Mouse (Mus musculus) forebrain, postnatal 0 days (tissue): ENCODE data around the gene Vmp1. TPM values are rescaled to one million over a fixed set of nuclear protein-coding genes. Genes with fewer than 3 reads are reported as not detected.

Experiments used
- ATAC-seq: fragments of 200-750 bp; cut with Nextera tagmentation; 2 replicates; pipeline ENCODE4 v1.8.0; 2017; ENCODE audit warnings: mild to moderate bottlenecking, moderate library complexity
- DNase-seq: peaks from one replicate; pipeline ENCODE4 v3.0.0-alpha.2; 2015
- H3K27ac ChIP-seq: fragments of 300-500 bp; sonication (generic); 2 replicates; pipeline ENCODE4 v1.5.1; 2014; ENCODE audit warnings: low read depth, mild to moderate bottlenecking, antibody characterized with exemption, low read length, moderate library complexity, mixed read lengths
- H3K27me3 ChIP-seq: fragments of 300-500 bp; sonication (generic); 2 replicates; pipeline ENCODE4 v1.6.1; 2014; ENCODE audit warnings: mild to moderate bottlenecking, low read length, mixed read lengths; ENCODE audit not compliant: insufficient read depth
- H3K36me3 ChIP-seq: fragments of 300-500 bp; sonication (generic); 2 replicates; pipeline ENCODE4 v1.6.1; 2014; ENCODE audit warnings: mild to moderate bottlenecking, moderate library complexity; ENCODE audit not compliant: insufficient read depth
- H3K4me1 ChIP-seq: fragments of 300-500 bp; sonication (generic); 2 replicates; pipeline ENCODE4 v1.6.1; 2014; ENCODE audit warnings: antibody characterized with exemption; ENCODE audit not compliant: insufficient read depth
- H3K4me2 ChIP-seq: fragments of 300-500 bp; sonication (generic); 2 replicates; pipeline ENCODE4 v1.6.1; 2014; ENCODE audit warnings: low read depth, mild to moderate bottlenecking, moderate library complexity
- H3K4me3 ChIP-seq: fragments of 300-500 bp; sonication (generic); 2 replicates; pipeline ENCODE4 v1.5.1; 2014; ENCODE audit warnings: low read depth, low read length, mixed read lengths
- H3K9ac ChIP-seq: fragments of 300-500 bp; sonication (generic); 2 replicates; pipeline ENCODE4 v1.6.1; 2014; ENCODE audit warnings: mild to moderate bottlenecking
- H3K9me3 ChIP-seq: fragments of 300-500 bp; sonication (generic); 2 replicates; pipeline ENCODE4 v1.6.1; 2016; ENCODE audit warnings: low read length
- CTCF ChIP-seq: sonication (generic); IDR thresholded peaks from 2 replicates; pipeline ENCODE4 v1.5.1; 2016; ENCODE audit warnings: antibody characterized with exemption, control low read depth, low read depth
- WGBS: fragments of 180-500 bp; shearing (Covaris S2); extraction: QIAGEN DNeasy Blood & Tissue Kit; methylation state at CpG from one replicate; pipeline ENCODE4 v1.1.7; 2014; 5-methylcytosine and 5-hydroxymethylcytosine counted together
- polyA plus RNA-seq: library from polyadenylated mRNA; unstranded; fragments of >200 nt; fragmentation: Nextera tagmentation; extraction: Ambion mirVana; gene quantifications from 2 replicates; pipeline ENCODE4 v1.2.1, GENCODE M21; 2015
- total RNA-seq: library from RNA; depleted of rRNA; stranded (reverse); fragments of >200 nt; gene quantifications from 2 replicates; pipeline ENCODE4 v1.2.3, GENCODE M21; 2014

The Vmp1 gene
- total and polyA plus RNA-seq, 2 experiments from 2014 or later = 59.5 to 131 TPM

DNA sequence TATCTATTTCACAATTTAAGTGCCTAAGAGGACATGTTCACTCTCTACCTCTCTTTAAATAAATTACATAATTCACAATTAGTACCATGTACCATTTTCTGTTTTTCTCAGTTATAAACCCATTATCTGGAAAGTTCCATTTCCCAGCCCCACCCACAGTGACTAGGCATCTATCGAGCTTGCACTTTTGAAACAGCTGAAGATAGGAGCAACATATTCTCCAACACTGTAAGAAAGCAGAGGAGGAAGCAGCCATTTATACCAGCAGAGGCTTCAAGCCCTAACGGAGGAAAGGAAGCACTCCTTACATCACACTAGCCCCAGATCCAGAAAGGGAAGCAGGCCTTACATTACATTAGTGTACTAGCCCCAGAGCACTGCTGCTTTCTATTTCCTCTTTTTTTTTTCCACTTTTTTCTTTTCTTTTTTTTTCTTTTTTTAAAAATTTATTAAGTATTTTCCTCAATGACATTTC lies 69.5 kb downstream of the Vmp1 start:
- Histone ChIP-seq H3K36me3 (peaks cover 8% of the 10 kb centered on the region), H3K4me3 (no peak overlapping the region), H3K27me3 (no peaks in the 10 kb centered on the region), H3K4me2 (no peak overlapping the region), H3K9ac (no peak overlapping the region), H3K27ac (no peak overlapping the region), H3K4me1 (no peaks in the 10 kb centered on the region), H3K9me3 (no peaks in the 10 kb centered on the region)
- TF ChIP-seq CTCF = no peak
- no peak for DNase-seq
- 73% methylated on average over 2 of the region's 2 CpGs for WGBS
- ATAC-seq = no peak

DNA sequence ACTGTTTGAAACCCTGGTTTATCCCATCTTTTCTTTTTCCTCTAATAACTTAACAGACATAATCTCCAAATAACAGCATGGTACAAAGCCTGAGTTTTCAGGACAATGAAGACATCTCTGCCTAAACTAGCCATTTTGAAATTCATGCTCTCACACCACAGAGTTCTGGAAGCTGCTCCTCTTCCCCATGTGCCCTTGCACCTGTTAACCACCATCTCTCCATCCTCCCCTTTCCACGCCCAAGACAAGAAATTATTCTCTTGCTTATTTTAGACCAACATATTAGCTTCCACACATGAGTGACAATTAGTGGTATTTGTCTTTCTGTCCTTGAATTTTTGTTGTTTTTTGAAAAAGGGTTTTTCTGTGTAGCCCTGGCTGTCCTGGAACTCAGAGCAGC lies 71.6 kb downstream of the Vmp1 start:
- 89% methylated on average over 1 of the region's 1 CpGs for WGBS
- Histone ChIP-seq H3K4me1 (no peaks in the 10 kb centered on the region), H3K4me3 (no peak overlapping the region), H3K36me3 (peaks cover 8% of the 10 kb centered on the region), H3K27me3 (no peaks in the 10 kb centered on the region), H3K9me3 (no peaks in the 10 kb centered on the region), H3K27ac (no peak overlapping the region), H3K4me2 (no peak overlapping the region), H3K9ac (no peak overlapping the region)
- no peak for ATAC-seq
- no peak for DNase-seq
- no peak for TF ChIP-seq CTCF

DNA sequence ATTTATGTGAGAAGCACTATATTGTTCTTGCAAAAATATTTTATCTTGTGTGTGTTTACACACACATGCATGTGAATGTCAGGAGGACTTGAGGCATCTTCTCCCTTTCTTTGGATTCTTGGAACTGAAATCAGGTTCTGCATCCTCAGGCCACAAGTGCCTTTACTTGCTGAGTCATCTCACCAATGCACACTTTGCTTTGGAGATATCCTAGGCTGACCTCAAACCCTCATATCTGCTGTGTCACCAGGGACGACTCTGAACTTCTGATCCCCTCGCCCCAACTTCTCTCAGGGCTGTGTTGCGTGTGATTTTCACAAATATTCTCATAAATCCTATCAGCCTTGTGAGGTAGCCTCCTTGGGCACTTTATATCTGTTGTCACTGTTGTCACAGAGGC lies 73.4 kb downstream of the Vmp1 start:
- no peaks in the 10 kb centered on the region for H3K4me1 ChIP-seq
- no peak overlapping the region for H3K27ac ChIP-seq
- ATAC-seq = no peak
- no peak overlapping the region for H3K4me3 ChIP-seq
- DNase-seq = no peak
- no peaks in the 10 kb centered on the region for H3K27me3 ChIP-seq
- H3K4me2 ChIP-seq = no peak overlapping the region
- H3K9me3 ChIP-seq = no peaks in the 10 kb centered on the region
- 96% methylated on average over 3 of the region's 3 CpGs for WGBS
- H3K9ac ChIP-seq = no peak overlapping the region
- TF ChIP-seq CTCF = no peak
- peaks cover 11% of the 10 kb centered on the region for H3K36me3 ChIP-seq

DNA sequence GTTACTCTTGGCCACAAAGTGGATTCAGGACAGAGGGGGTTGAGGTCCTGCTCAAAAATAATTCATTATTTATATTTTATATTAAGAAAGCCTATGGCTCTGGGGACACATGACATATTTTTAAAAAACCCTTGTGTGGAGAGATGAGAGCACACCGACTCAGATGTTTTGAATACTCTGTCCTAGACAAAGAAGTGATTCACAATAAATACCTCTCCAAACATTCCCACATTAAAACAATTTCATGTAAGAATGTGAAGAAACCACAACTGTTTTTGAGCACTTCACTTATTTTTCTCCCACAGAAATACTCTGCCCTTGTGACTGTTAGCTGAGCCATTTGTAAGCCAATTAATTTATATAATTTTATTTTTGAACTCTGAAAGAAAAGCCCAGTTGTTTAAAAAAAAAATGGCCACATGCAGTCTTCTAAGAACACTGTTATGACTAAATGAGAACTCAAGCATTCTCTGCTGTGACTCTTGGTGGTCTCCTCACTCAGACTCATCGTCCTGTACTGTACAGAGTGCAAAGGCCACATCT lies 75.8 kb downstream of the Vmp1 start:
- no peak overlapping the region for H3K27ac ChIP-seq
- no peaks in the 10 kb centered on the region for H3K27me3 ChIP-seq
- ATAC-seq = no peak
- no peak for TF ChIP-seq CTCF
- no peak overlapping the region for H3K4me3 ChIP-seq
- no peak overlapping the region for H3K4me2 ChIP-seq
- no peak overlapping the region for H3K9ac ChIP-seq
- H3K9me3 ChIP-seq = no peaks in the 10 kb centered on the region
- 87% methylated on average over 2 of the region's 2 CpGs for WGBS
- H3K36me3 ChIP-seq = peaks cover 11% of the 10 kb centered on the region
- DNase-seq = no peak
- H3K4me1 ChIP-seq = no peaks in the 10 kb centered on the region

DNA sequence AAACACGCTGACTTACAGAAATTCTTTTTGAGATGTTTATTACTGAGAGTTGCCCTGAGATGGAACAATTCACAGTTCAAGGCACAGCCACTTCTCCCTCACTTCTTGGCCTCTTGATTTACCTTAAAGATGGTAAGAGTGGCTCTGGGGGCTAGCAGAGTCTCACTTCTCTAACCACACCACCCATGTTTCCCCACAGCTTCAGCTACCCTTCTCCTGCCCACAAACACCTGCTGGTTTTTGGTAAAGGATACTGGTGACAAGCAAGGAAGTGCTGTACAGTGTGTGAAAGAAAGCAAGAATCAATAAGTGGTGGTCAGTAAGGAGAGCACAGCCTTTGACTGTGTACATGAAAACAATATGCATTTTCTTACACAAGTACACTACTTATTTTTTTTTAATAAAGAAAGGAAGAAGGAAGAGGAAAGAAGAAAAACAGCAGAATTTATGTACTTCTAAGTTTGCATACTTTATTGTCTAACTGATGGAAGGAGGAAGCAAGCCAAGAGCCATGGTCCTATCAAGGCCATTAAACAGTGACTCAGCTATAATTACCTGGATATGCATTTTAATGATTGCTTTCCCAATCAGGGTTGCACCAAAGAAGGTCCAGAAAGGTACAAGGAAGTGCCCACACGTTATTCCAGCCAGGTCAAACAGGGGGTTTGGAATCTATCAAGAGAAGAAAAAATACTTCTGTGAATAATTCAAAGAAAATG lies 76.9 kb downstream of the Vmp1 start:
- no peak for TF ChIP-seq CTCF
- H3K9me3 ChIP-seq = no peaks in the 10 kb centered on the region
- no peak for DNase-seq
- H3K9ac ChIP-seq = no peak overlapping the region
- H3K36me3 ChIP-seq = peaks cover 11% of the 10 kb centered on the region
- H3K4me3 ChIP-seq = no peak overlapping the region
- H3K27ac ChIP-seq = no peak overlapping the region
- H3K4me2 ChIP-seq = no peak overlapping the region
- H3K27me3 ChIP-seq = no peaks in the 10 kb centered on the region
- H3K4me1 ChIP-seq = no peaks in the 10 kb centered on the region
- 89% methylated on average over 2 of the region's 2 CpGs for WGBS
- ATAC-seq = no peak

DNA sequence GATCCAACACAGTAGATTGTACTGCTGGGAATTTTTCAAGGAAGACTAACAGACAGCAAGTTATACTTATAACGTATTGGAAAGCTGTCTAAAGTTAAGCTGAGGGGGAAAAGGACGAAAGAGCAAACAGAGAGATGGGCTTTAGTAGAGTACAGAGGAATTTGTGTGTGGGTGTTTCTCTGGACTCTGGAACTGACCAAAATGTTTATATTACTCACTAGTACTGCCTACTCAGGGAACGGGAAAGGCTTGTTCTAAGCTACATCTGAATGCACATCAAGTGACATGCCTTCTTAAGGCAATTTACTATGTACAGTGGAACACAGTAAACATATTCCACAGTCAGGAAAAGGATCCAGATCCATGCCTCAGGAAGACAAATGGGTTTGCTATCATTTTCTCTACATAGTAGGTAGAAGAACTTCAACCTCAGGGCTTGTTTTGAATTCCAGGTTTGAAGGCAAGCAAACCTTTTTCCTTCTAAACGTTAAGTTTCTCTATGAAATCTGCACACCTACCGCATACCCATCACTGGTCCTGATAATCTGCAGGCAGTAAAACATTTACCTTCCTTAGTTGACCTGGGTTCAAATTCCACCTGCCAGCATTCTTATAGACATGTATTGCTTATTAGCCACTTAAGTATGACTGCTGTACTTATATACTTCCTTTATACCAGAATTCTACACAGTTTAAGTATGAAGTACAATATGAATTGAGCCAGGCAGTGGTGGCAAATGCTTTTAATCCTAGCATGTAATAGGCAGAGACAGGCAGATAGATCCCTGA lies 78.7 kb downstream of the Vmp1 start:
- WGBS = 92% methylated on average over 5 of the region's 5 CpGs
- no peak overlapping the region for H3K9ac ChIP-seq
- no peaks in the 10 kb centered on the region for H3K9me3 ChIP-seq
- no peak for ATAC-seq
- TF ChIP-seq CTCF = no peak
- no peaks in the 10 kb centered on the region for H3K4me1 ChIP-seq
- H3K4me3 ChIP-seq = no peak overlapping the region
- DNase-seq = no peak
- no peaks in the 10 kb centered on the region for H3K27me3 ChIP-seq
- peaks cover 4% of the 10 kb centered on the region for H3K36me3 ChIP-seq
- H3K27ac ChIP-seq = no peak overlapping the region
- no peak overlapping the region for H3K4me2 ChIP-seq

DNA sequence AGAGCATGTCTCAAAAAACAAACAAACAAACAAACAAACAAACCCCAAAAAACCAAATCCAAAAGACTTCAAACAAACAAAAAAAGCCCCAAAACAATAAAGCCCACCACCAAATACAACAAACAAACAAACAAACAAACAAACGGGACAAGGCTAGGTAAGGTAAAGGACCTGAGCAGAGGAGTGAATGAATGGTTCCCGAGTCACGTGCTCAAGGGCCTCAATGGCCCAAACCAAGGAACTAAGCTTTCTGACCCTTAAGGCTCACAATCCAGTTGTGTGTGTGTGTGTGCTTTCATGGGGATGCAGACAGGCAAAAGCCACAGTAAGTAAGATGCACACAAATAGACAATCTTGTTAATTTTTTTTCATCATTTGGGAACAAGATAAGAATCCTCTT lies 79.3 kb downstream of the Vmp1 start:
- Histone ChIP-seq H3K27me3 (no peaks in the 10 kb centered on the region), H3K9ac (no peak overlapping the region), H3K4me3 (no peak overlapping the region), H3K27ac (no peak overlapping the region), H3K4me1 (no peaks in the 10 kb centered on the region), H3K9me3 (no peaks in the 10 kb centered on the region), H3K4me2 (no peak overlapping the region), H3K36me3 (peaks cover 3% of the 10 kb centered on the region)
- DNase-seq (no peak), ATAC-seq (no peak)
- no peak for TF ChIP-seq CTCF
- WGBS = 94% methylated on average over 3 of the region's 3 CpGs
